Mouse (Mus musculus) lung, adult 2 months (tissue): ENCODE data around the gene Eloa. TPM values are rescaled to one million over a fixed set of nuclear protein-coding genes. Genes with fewer than 3 reads are reported as not detected.

Experiments used
- DNase-seq: peaks from one replicate; pipeline ENCODE4 v3.0.0; 2022
- H3K4me1 ChIP-seq: fragments of 200-500 bp; 2 replicates; pipeline ENCODE4 v1.6.1; 2011; ENCODE audit warnings: low read length; ENCODE audit not compliant: control insufficient read depth, insufficient read depth
- H3K4me3 ChIP-seq: fragments of 200-500 bp; replicated peaks from 2 replicates; pipeline ENCODE3; 2011; ENCODE audit warnings: low read depth, mild to moderate bottlenecking, control low read depth, low read length; ENCODE audit errors: extremely low read depth
- CTCF ChIP-seq: fragments of 200-500 bp; IDR thresholded peaks from 2 replicates; pipeline ENCODE4 v1.5.1; 2011; ENCODE audit warnings: mild to moderate bottlenecking, low read length, control low read depth; ENCODE audit not compliant: insufficient read depth
- POLR2A ChIP-seq: fragments of 200-500 bp; IDR thresholded peaks from 2 replicates; pipeline ENCODE4 v1.6.1; 2011; ENCODE audit warnings: low read depth, mild to moderate bottlenecking, control low read depth, low read length, borderline replicate concordance; ENCODE audit errors: extremely low read depth
- WGBS: fragments of 180-500 bp; shearing (Covaris S2); methylation state at CpG from one replicate; pipeline ENCODE4 v1.1.7; 2018; 5-methylcytosine and 5-hydroxymethylcytosine counted together
- polyA plus RNA-seq: library from polyadenylated mRNA; depleted of rRNA; stranded (reverse); fragments of >200 nt; gene quantifications from 2 replicates; pipeline ENCODE4 v1.2.3, GENCODE M21; 2012

Eloa gene
- polyA plus RNA-seq, 1 experiment = 11.7 TPM

DNA sequence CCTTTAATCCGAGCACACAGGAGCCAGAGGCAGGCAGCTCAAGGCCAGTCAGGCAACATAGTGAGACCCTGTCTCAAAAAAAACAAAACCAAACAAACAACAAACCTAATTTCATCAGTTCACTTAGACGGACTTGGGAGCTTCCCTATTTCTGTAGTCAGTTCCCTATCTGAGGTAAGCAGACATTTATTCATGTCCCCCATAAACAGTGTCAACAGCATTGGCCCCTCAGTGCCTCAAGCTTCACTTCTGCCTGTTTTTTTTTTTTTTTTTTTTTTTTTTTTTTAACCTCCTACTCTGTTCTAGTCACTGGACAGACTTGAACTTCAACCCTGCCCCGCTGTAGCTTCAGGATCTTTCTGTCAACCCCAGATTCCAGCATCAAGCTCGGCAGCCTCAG, 13.5 kb upstream of the Eloa start:
- 76% methylated on average over 4 of the region's 4 CpGs for WGBS
- TF ChIP-seq CTCF = no peak
- no peak for TF ChIP-seq POLR2A
- H3K4me1 ChIP-seq = peaks cover 8% of the 10 kb centered on the region
- H3K4me3 ChIP-seq = no peak overlapping the region
- DNase-seq = no peak

- no peak for DNase-seq
- 55% methylated on average over 1 of the region's 1 CpGs for WGBS
- Histone ChIP-seq H3K4me3 (no peak overlapping the region), H3K4me1 (peaks cover 8% of the 10 kb centered on the region)
- TF ChIP-seq CTCF = no peak
- TF ChIP-seq POLR2A = no peak
These were observed 11.7 kb upstream of the Eloa start for GRCm38 (mm10) chr4:136033231-136033630.

DNA sequence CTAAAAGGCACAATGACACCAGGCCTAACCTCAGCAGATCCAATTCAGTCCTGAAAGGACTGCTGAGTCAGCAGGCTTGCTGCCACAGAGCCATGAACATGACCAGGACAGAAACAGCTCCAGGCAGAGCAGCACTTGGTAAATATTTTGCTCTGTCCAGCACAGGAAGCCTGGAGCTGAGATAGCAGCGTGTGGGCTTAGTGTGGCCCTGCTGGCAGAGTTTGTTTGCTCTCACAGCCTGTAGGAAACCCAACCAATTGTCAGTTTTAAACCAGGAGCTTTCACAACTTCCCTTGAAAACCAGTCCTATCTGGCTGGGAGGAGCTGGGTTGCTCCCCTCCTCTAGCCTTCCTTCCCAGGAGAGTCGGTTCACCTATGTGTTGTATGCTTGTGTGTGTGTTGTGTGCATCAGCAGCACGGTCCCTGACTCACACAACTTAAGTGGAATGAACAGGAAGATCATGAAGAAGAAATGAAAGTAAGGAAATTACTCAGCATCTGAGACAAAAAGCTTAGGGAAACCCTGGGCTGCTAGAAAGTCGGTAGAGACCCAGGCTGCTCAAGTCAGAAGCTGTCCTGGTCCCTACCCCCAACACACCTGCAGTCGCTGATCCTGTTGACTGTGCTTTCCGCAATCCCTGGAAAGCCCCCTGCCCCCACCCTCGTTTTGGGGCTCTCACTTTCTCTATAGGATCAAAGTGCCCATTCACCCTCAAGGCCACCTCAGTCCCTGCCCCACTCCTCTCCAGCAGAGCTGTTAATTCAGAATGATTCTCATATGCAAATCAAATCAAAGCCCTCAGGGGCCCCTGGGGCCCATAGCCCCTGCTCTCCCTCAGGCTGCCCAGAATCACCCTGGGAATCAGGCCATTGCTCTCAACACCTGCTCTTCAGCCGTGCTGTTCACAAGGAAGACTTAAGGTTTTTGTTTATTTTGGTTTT, 9.7 kb upstream of the Eloa start:
- no peak for TF ChIP-seq CTCF
- TF ChIP-seq POLR2A = no peak
- Histone ChIP-seq H3K4me1 (peaks cover 8% of the 10 kb centered on the region), H3K4me3 (no peak overlapping the region)
- DNase-seq = peak; percentile 20
- WGBS = 17% methylated on average over 8 of the region's 8 CpGs

DNA sequence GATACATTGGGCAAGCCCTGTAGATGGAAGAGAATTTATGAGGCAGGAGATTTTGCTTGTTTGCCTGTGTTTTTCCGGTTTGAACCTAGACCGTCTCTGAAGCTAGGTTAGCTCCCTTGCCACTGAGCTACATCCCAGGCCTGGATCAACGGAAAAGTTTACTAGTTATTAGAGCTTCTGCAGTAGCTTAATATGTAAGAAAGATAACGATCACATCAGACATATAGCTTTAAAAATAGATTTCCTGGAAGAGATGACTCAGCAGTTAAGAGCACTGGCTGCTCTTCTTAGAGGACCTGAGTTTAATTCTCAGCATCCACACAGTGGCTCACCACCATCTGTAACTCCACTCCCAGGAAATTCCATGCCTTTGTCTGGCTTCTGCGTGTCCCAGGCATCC, 7.1 kb upstream of the Eloa start:
- no peak for DNase-seq
- TF ChIP-seq POLR2A = no peak
- TF ChIP-seq CTCF = no peak
- peaks cover 8% of the 10 kb centered on the region for H3K4me1 ChIP-seq
- no peak overlapping the region for H3K4me3 ChIP-seq
- 60% methylated on average over 5 of the region's 5 CpGs for WGBS

- WGBS = 69% methylated on average over 19 of the region's 19 CpGs
- Histone ChIP-seq H3K4me3 (peak overlapping the region; percentile 6), H3K4me1 (peaks cover 8% of the 10 kb centered on the region)
- no peak for TF ChIP-seq POLR2A
- no peak for TF ChIP-seq CTCF
- DNase-seq = no peak
These were observed 6.6 kb upstream of the Eloa start for GRCm38 (mm10) chr4:136028132-136028564.

DNA sequence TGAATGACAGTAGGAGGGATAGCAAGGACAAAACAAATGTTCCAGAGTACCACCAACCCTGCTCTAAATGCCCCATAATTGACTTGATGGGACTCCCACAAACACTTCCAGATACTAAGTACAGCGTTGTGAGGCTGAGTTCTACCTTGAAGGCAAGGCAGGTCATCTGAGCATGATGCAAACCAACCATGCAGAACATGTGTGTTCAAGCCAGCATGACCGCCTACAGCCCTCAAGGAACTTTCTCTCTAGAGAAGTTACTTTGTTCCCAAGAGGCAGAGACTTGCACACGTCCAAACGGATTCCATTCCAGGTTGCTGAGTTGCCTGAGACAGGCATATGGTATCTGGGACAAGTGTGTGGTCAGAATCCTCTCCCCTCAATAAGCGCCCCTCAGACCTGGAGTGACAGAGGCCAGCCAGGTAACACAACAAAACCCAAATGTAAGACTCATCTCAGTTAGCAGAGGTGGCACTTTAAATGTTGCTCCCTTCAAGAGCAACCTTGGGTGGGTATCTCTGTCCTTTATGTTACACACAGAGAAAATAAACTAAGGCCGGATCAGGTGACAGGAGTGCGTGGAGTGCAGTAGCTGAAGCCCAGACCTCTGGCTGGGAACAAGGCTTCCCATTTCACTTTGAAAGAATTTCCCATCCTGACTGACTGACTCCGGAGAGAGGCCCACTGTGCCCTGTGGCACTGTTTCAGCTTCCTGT, 6.0 kb upstream of the Eloa start:
- no peak for DNase-seq
- no peak for TF ChIP-seq CTCF
- WGBS = 68% methylated on average over 8 of the region's 8 CpGs
- no peak overlapping the region for H3K4me3 ChIP-seq
- peaks cover 8% of the 10 kb centered on the region for H3K4me1 ChIP-seq

DNA sequence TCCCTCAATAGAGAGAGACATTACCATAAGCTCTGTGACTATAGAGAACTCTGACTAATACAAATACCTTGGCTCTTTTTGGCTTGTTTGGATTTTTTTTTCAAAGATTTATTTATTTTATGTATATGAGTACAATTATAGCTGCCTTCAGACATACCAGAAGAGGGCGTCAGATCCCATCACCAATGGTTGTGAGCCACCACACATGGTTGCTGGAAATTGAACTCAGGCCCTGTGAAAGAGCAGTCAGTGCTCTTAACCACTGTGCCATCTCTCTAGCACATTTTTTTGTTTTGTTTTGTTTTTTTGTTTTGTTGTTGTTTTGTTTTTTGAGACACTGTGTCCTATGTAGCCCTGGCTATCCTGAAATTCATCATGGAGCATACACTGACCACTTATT, 3.8 kb upstream of the Eloa start:
- Histone ChIP-seq H3K4me3 (no peak overlapping the region), H3K4me1 (peaks cover 3% of the 10 kb centered on the region; the same call in 1 of the 2 replicates)
- no peak for TF ChIP-seq POLR2A
- no peak for TF ChIP-seq CTCF
- no peak for DNase-seq
- WGBS = 74% methylated on average over 1 of the region's 1 CpGs

DNA sequence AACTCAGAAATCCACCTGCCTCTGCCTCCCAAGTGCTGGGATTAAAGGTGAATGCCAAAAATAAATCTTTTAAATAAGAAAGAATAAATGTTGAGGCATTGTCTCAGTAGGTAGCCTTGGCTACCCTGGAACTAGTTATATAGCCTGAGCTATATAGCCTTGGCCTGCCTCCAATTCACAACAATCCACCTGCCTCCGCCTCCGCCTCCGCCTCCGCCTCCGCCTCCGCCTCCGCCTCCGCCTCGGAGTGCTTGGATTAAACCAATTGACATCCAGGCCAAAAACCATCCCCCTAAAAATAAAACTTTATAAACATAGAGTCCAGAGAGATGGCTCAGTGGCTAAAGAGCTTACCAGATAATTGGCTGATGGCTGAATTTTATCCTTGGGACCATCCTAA, 1.4 kb upstream of the Eloa start:
- TF ChIP-seq POLR2A (no peak), CTCF (no peak)
- WGBS = 83% methylated on average over 9 of the region's 9 CpGs
- no peak for DNase-seq
- Histone ChIP-seq H3K4me1 (peaks cover 7% of the 10 kb centered on the region; the same call in 1 of the 2 replicates), H3K4me3 (no peak overlapping the region)

- peak; percentile 30 for DNase-seq
- under 1% methylated on average over 55 of the region's 62 CpGs for WGBS
- Histone ChIP-seq H3K4me1 (peaks cover 10% of the 10 kb centered on the region; the same call in 1 of the 2 replicates), H3K4me3 (peak overlapping the region; percentile 92)
- no peak for TF ChIP-seq POLR2A
- no peak for TF ChIP-seq CTCF
These were observed 617 bp downstream of the Eloa start for GRCm38 (mm10) chr4:136020743-136021548.
